11 mouse cellular contexts compared by ENCODE assay signal in the genomic region with DNA sequence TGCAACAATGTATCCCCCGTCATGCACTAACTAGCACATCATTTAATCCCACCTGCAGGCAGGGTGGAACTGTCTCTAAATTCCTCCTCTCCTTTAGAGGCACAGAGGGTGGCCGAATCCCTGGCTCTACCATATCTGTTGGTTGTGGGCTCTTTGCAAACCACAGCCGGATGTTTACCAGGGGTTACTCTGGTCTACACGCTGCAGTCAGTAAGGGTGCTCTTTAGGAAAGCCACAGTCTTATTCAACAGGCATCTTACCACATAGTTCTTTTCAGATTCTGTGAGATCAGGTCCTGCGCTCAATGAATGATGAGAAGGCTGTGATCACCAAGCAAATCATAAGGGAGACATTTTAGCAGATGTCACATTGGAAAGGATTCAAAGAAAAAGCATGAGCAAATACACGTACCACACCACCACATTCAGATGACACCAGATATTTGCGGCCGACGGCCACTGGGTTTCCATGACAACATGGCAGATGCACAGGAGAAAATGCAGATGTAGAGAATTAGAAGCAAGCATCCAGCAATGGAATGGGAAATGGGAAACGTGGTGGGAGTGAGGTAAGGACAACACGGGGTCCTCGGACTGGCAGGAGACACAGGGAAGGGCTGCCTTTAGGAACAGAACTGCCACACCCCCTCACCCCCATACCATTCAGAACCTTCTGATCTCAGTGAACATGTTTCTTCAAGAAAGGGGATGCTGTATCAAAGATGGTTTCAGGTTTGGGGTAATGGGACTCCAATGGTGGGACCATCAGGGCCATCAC. TPM values are rescaled to one million over a fixed set of nuclear protein-coding genes. Genes with fewer than 3 reads are reported as not detected.
A peak's percentile ranks its signal among the peaks of the same experiment; 100 is the strongest.
DNase-seq lines count a peak whose midpoint lies in the region; ATAC-seq and TF ChIP-seq lines count a peak whose summit lies in the region.
"Had no signal": no experiment of that assay in that cellular context is flagged by ENCODE, and none has a peak within 500 bp of the region (broad histone marks: within the 10 kb centered on the region; RNA-seq: fewer than 3 reads in every experiment).

No protein-coding gene starts in this region.

- no peak overlapping the region for H3K4me3 ChIP-seq in neural tube, embryonic 15.5 days (replicated peaks)
- H3K4me3 ChIP-seq in lung, adult 2 months (replicated peaks; ENCODE audit: extremely low read depth, low read depth, low read length): no peak overlapping the region
- H3K4me3 ChIP-seq: embryonic facial prominence, embryonic 12.5 days; liver, embryonic 15.5 days had no signal

- peak; percentile 29; the same call in 1 of the 2 replicates for ATAC-seq in neural tube, embryonic 15.5 days (ENCODE audit: low FRiP score)

- peaks cover 14% of the 10 kb centered on the region for H3K36me3 ChIP-seq in neural tube, embryonic 15.5 days
- H3K36me3 ChIP-seq: embryonic facial prominence, embryonic 12.5 days had no signal

- peaks cover 13% of the 10 kb centered on the region for H3K4me1 ChIP-seq in neural tube, embryonic 15.5 days
- no peaks in the 10 kb centered on the region; the same call in 1 of the 2 replicates for H3K4me1 ChIP-seq in lung, adult 2 months (ENCODE audit: control insufficient read depth, insufficient read depth, low read length)

- TF ChIP-seq POLR2A in lung, adult 2 months (IDR thresholded peaks at IDR 0.05; ENCODE audit: borderline replicate concordance, extremely low read depth, low read depth, low read length): no peak

- TF ChIP-seq CTCF in lung, adult 2 months (IDR thresholded peaks at IDR 0.05; ENCODE audit: insufficient read depth, low read length): no peak

- no peaks in the 10 kb centered on the region for H3K27me3 ChIP-seq in neural tube, embryonic 15.5 days (replicated peaks)
- H3K27me3 ChIP-seq: embryonic facial prominence, embryonic 12.5 days; liver, embryonic 15.5 days had no signal

- DNase-seq in layer of hippocampus, adult 18-20 months (ENCODE audit: low spot score in 2 of 2): peak; percentile 69 to 79
- no peak for DNase-seq in layer of hippocampus, postnatal 10 days (ENCODE audit: low spot score in 2 of 2)
- peak; percentile 22 for DNase-seq in brain, embryonic 18.5 days (ENCODE audit: low read depth, low spot score)
- peak; percentile 68 to 74 for DNase-seq in layer of hippocampus, adult 8-10 months (ENCODE audit: low spot score in 2 of 2)
- DNase-seq in urinary bladder, postnatal 36 days (ENCODE audit: low spot score in 2 of 2): no peak
- no peak for DNase-seq in lung, adult 2 months
- DNase-seq: gastrocnemius, postnatal 10 days; heart, postnatal 14 days had no signal

- 60% methylated on average over 12 of the region's 12 CpGs for WGBS in neural tube, embryonic 15.5 days
- 83% methylated on average over 12 of the region's 12 CpGs for WGBS in lung, adult 2 months

- H3K4me2 ChIP-seq in neural tube, embryonic 15.5 days: no peak overlapping the region
- H3K4me2 ChIP-seq: embryonic facial prominence, embryonic 12.5 days; liver, embryonic 15.5 days had no signal

- no peak overlapping the region for H3K27ac ChIP-seq in neural tube, embryonic 15.5 days (replicated peaks)
- H3K27ac ChIP-seq: embryonic facial prominence, embryonic 12.5 days; liver, embryonic 15.5 days had no signal

- no peaks in the 10 kb centered on the region for H3K9me3 ChIP-seq in neural tube, embryonic 15.5 days (replicated peaks)
- H3K9me3 ChIP-seq: embryonic facial prominence, embryonic 12.5 days; liver, embryonic 15.5 days had no signal

- H3K9ac ChIP-seq in neural tube, embryonic 15.5 days (replicated peaks): no peak overlapping the region
- H3K9ac ChIP-seq: embryonic facial prominence, embryonic 12.5 days; liver, embryonic 15.5 days had no signal

RNA-seq across cellular contexts. Expression of a gene that starts 28.5 kb away (rescaled TPM):
- 10 to 100 TPM; 15.8 to 21.7 TPM for total RNA-seq in layer of hippocampus, adult 18-20 months (2021)
- total RNA-seq in layer of hippocampus, postnatal 10 days (2021): 1 to 10 TPM; 7.6 to 9.0 TPM
- 10 to 100 TPM; 10.5 to 13.6 (median 13.4) TPM for total RNA-seq in layer of hippocampus, adult 8-10 months (2022)
- polyA plus RNA-seq in neural tube, embryonic 15.5 days (2015; fragmentation: Nextera tagmentation; extraction: Ambion mirVana): 12.8 and 117 TPM in 2 replicates
- polyA plus RNA-seq in lung, adult 2 months (2012; rRNA removed): 119 and 148 TPM in 2 replicates

Comparison
In these comparisons a context has a peak if more than half of its experiments do, and no peak if none do; other contexts are left out.
1. DNase-seq: peak in layer of hippocampus, adult 18-20 months (2 of 2), brain, embryonic 18.5 days (single experiment) and layer of hippocampus, adult 8-10 months (2 of 2); none in layer of hippocampus, postnatal 10 days (0 of 2), urinary bladder, postnatal 36 days (0 of 2) and lung, adult 2 months (single experiment).